Mouse (Mus musculus): ENCODE measurements around the gene Ap3d1.

Gene Ap3d1

DNA sequence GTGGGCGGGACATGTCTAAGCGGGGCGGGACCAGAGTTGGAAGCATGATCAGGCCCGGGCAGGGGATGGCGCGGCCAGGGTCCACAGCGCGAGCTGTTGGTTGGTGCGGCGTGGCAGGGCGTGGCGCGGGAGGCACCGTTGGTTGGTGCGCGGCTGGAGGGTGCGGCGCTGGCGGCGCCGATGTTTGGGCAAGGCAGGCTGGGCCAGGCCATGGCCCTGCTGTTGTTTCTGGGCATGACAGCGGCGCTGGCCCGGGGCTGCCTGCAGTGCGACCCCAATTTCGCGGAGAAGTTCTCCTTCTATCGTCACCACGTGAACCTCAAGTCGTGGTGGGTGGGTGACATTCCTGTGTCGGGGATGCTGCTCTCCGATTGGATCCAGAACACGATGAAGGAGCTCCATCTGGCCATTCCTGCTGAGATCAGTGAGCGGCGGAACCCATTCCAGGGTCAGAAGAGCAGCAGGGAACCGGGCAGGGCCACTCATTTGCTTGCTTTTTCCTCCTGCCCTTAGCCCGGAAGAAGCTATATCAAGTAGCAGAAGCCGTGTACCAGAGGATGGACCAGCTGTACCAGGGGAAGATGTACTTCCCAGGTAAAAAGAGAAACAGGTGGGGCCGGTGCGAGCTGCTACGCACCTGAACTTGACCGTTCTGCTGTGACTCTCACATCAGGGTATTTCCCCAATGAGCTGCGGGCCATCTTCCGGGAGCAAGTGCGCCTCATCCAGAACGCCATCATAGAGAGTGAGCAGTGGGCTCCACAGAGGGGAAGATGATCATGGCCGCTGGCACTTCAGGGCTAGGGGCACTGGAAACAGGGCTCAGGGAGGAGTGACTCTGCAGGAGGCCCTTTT is 39.3 kb downstream of the Ap3d1 start:
- peak; percentile 98 for DNase-seq

DNA sequence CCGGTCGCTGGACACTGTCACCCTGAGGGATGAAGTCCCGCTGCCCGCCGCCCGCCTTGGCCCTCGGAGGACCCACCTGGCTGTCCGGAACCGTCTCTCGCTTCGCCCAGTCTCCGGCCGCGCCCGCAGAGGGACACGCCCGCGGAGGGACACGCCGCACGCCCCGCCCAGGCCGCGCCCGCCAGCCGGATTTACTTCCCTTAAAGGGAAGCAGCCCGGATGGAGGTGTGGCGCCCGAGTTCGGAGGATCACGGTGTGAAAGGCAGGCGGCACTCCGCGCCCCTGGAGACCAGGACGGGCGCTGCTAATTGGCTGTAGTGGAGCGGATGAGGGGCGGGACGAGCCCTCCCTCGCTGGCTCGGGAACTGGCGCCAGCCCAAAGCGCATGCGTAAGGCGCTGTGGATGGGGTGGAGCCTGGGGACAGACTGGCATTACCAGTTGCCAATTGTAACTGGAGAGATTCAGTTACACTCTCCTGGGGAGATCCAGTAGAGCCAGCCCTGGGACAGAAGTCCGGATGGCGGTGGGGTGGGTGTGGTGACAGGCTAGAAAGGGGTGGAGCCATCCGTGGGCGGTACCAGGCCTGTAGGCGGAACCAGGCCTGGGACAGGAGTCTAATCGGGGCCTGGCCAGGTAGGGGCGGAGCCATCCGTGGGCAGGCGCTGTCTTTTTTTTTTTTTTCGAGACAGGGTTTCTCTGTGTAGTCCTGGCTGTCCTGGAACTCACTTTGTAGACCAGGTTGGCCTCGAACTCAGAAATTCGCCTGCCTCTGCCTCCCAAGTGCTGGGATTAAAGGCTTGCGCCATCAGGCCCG is 40.1 kb downstream of the Ap3d1 start, which contains the start of the genes Mob3a and Izumo4:
Gene Mob3a, minus strand, starts transcription at position 257 of the 815 bp plus-strand sequence.
Gene Izumo4, plus strand, starts transcription at position 464 of the 815 bp plus-strand sequence.
- peak; percentile 99 for DNase-seq

DNA sequence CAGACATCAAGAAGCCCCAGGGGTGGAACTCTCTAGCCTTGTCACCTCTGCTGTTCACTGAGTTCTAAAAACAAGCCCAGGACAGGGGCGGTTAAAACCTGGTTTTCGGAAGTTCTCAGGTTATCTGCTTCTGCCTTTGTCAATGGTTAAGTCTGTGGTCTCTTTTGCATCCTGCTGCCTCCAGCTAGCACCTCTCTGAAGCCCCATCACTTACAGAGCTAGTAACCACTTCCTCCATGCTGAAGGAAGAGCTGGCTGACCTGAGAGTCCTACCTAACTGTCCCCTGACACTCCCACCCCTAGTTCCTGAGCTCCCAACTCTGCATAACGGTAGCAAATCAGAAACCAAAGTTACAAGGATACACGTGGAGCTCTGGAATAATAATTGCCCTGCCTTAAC is 41.3 kb downstream of the Ap3d1 start:
- no peak for DNase-seq

DNA sequence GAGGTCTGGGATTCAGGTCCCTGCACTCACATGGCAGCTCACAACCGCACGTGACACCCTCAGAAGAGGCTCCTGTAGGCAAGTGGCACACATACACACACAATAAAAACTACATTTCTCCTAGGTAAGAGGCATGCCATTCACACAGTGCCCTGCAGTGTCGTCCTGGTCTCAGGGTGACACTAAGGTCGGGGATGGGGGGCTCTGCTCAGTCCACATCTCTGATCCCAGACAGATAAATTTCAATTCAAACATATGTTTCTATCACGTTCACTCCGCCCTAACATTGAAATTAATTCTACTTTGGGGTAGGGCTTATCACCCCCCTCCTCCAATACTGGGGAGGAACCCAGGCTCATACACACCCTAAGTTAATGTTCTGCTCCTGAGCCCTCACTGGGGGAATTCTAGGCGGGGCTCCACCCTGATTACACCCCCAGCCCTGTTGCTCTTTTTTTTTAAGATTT is 42.0 kb downstream of the Ap3d1 start:
- DNase-seq = no peak

DNA sequence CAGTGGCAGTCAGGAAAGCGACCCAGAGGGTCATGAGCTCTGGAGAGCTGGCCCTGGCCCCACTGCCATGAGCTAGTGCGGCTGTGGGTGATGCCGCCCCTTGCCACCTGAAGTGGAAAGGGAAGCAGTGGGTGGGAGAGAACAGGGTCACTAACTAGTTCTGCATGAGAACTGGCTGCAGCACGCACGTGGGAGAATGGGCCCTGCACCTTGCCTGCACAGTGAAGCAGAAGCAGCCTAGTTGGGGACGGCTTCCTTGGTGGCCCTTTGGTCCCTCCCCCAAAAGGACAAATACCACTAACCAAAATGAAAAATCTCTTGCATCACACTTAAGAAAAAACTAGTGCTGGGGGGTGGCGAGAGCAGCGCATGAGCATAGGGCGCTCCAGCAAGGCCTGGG is 43.5 kb downstream of the Ap3d1 start:
- DNase-seq = no peak

DNA sequence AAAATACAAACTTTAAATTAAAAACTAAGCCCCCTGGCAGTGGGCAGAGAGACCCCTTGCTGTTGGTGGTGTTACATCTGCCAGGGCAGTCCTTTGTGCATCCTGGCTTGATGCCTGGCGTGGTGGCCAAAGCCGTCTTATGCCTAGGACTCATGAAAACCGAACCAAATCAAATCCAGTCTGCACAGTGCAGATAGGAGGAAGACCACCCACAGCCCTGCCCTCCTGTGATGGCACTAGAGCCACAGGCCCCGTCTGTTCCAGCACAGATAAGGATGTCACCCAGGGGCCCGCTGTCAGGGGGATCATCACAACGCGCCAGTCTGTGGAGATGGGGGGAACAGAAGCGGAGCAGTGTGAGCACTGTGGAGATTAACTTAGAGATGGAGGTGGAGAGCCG is 44.3 kb downstream of the Ap3d1 start:
- no peak for DNase-seq

DNA sequence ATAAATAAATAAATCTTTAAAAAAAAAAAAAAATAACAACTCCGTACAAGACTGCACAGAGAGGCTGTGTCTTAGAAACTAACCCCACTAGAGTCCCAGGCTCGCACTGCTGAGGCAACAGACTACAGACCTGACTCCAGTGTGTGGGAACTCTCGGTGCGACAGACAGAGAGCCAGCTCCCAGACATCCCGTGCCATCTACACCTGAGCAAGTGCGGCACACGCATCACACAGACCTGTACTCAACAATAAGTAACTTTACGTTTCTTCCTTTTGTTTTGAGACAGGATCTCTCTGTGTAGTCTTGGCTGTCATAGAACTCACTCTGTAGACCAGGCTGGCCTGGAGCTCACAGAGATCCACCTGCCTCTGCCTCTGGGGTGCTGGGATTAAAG is 44.7 kb downstream of the Ap3d1 start:
- DNase-seq = no peak

DNA sequence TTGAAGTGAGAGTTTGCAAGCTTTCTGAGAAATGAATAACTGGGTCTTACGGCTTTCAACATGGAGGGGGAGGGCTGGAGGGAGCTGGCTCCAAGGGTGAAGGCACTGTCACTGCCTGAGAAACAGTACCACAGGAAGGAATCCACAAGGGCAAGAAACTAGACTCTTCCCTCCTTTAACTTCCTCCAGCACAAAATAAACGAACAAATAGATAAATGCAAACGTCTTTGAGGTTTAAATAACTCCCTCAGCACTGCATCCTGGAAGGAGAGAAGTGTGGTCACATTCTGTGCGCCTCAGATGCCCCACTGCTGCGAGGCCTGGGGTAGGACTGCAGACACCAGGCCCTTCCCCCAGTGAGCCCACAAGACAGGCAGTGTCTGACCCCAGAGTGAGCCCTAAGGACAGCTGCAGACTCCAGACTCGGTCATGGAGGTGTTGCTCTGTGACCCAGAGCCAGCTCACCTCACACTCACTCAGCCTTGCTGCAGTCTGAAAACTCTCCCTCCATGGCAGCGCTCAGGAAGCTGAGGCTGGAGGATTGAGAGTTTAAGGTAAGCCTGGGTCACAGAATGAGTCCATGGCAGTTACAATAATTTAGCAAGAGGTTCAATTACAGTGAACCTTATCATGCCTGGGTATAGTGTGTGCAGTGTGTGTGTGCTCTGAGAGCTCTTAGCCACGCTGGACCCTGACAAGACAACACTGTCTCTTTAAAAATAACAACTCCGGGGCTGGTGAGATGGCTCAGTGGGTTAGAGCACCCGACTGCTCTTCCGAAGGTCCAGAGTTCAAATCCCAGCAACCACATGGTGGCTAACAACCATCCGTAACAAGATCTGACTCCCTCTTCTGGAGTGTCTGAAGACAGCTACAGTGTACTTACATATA is 45.3 kb downstream of the Ap3d1 start:
- DNase-seq = no peak

DNA sequence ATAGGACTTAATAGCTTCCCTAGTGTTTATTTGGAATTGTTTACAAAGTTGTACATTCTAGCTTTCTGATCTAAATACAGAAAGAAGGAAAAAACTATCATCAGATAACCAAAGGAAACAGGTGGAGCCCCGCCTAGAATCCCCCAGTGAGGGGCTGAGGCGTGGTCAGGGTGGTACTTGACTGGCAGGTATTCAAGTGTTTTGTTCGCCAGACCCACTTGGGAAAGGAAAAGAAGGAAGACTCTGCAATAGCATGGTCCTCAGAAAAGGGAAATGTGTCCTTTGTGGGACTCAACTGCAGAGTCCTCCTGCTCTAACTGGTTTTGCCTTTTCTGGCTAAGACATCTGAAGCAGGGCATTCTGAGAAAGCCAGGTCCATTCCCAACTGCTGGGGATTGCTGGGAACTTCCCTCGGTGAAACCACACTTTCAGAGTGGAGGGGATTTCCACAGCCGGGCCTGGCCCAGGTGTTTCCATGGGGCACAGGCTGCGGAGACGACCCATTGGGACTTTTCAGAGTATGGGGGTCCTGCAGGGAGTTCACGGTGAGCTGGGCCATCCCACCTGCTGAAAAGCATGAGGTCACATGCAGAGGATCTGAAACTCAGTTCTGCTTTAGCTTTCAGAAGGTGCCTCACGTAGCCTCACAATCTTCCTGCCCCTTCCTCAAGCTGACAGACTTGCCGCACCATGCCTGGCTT is 46.1 kb downstream of the Ap3d1 start:
- no peak for DNase-seq

DNA sequence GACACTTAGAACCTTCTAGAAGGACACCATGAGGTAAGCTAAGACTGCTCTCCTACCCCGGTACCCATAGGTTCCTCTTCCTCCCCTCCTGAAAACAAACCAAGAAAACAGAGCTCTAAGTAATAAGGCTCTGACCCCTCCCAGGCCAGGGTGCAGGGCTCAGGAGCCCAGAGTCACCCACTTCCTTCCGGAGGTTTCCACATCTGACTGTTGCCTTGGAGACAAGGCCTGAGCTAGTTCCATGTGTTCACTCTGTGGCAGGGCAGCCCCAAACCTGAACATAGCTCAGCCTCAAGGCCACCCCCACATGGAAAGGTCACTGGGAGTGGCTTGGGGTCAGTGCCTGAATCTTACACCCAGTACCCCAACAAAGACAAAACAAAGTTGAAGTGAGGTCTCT is 46.9 kb downstream of the Ap3d1 start:
- DNase-seq = peak; percentile 61

DNA sequence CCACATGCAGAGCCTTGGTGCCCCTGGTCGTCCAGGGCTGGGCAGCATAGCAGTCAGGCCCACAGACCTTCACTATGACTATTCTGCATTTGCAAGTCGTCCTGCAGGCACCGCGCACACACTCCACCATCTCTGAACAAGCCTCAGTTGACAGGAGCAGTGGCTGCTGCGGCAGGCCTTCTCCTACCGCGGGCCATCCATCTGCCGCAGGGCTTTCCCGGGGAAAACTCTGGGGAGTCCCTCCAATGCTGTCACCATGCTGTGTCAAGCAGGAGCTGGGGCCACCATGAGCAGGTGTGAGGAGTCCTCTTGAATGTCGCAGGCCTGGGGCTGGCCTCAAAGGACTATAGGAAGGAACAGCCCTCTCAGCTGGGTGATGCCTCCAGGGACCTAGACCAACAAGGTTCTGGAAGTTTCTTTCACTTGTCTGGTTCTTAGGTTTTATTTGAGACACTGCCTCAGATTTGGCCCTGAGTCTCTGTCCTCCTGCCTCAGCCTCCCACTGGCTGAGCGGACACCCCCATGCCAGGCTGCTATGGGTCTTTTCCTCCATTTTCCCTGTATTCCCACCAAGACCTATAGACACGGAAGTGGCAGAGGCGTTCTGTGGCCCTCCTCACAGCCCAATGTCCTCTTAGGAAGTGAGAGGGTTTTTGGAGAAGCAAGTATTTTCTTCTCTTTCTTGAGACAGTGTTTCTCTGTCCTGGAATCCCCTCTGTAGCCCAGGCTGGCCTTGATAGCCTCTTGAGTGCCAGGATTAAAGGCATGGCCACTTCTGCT is 47.7 kb downstream of the Ap3d1 start:
- no peak for DNase-seq

DNA sequence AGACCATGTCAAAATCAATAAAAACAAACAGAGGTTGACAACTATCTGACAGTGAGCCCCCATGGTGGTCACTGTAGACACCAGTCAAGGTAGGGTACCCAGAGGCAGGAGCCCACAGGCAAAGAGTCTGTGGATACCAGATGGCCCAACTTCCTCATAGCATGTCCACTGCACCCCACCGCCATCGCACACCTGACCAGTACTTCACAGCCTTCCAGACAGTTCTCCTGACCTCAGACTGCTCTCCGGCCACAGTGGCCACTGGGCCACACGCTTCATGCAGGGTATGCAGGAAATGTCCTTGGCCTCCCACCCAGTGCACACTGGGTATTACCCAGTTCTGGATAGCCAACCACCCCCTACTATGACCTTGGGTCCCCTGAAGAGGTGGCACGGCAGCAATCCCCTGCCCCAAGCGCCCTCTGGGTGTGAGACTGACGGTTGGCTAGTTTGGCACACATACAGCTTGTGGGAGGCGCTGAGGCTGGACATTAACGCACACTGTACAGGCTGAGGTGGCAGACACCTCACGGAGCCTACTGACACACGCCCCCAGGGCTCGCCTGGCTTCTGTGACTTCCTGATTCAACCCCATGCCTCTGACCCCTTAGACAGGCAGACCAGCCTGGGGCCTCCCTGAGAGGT is 48.5 kb downstream of the Ap3d1 start:
- DNase-seq = peak; percentile 52

DNA sequence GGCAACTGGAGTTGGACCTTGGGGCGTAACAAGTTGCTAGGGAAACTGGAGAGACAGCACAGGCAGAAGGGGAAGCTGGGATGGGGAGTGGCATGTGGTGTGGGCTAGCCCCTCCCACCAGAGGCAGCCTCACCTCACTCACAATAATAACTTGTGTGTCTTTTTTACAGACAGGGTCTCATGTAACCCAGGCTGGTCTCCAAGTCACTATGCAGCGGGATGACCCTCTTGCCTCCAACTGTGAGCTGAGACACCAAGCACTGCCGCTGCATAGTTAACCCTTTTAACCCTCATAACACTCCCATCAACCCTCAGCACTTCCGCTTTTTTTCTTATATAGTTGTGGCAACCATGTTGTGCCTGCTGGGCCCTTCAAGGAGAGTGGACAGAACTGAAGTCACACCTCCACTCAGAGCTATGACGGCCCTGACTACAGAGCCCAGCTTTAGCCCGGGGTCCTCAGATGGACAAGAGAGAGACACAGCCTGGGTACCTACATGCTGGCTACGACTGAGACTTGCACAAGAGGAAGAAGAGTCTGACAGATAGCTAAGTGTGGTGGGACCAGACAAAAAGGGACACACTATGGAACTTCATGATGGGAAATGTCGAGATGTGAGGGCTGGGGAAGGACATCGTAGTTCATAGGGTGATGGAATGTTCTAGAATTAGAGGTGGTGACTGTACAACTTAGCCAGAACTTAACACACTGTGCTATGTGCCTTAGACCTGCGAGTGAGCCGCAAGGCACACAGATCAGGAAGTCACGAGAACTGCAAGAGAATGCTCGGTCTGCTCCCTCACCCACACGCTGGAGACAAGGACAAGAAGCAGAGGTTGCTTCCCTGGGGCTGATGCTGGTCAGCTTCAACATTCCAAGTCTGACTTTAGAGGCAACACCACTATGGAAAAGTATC is 49.6 kb downstream of the Ap3d1 start:
- DNase-seq = no peak

DNA sequence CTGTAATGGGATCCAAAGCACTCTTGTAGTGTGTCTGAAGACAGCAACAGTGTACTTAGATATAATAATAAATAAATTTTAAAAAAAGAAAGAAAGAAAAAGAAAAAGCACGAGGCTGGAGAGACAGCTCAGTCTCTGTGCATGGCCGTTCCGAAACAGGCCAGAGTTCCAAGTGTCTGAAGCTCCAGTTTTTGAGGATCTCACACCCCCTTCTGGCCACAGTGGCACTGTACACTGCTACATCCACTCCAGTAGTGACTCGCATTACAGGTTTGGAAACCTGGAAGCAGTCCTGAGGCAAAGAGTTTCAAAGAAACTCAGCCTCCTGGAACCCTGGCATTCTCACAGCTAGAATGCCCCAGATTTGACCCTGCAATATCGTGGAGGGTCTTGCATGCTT is 54.2 kb downstream of the Ap3d1 start:
- peak; percentile 88 for DNase-seq

DNA sequence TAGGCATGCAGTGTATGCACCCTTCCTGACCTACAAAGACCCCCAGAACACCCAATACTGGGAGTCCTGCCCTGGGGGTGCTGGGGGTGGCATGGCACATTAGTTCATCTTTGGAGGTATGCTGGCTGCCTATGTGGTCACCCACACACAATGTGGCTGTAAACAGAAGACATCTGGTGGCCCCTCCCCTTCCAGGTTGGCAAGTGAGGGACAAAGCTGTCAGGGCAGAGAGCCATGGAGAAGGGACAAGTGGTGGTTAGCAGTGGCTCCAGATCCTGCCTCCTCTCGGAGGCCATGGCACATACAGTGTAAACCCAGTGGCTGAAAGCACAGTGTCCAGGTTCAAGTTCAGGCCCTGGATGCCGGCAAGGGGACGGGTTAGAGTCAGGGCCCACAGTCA is 55.4 kb downstream of the Ap3d1 start:
- no peak for DNase-seq

DNA sequence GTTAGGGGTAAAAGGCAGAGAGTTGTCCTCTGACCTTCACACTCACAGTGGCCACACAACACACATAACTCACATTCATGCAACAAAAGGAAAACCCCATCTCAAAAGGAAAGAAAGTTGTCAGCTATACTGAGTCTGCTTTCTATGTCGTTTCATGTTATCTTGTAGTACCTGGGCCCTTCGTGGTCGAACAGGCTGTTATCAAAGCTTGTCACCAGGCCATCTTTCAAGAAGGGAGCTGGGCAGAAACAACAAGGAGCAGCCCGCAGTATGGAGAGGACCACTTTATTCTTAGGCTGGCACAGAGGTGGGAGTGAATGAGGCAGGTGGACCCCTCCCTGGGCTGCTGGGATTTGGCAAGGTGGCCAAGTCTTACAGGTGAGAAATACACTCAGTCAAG is 57.1 kb downstream of the Ap3d1 start:
- DNase-seq = no peak

DNA sequence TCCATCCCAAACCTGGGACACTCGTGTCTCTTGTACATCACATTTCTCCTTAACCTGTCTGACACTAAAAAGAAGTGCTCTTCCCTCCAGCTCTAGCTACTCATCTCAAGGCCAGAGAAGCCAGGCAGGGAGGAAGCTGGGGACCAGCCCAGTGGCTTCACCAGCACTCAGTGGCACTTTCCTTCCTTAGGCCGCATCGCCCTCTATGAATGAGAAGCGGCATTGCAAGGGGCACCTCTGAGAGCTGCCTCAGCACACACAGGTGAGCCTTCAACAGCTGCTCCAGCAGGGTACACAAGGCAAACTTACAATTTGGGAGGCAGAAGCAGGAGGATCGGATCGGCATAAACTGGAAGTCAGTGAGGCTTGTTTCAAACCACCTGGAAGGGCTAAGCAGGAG is 57.9 kb downstream of the Ap3d1 start:
- DNase-seq = peak; percentile 86

DNA sequence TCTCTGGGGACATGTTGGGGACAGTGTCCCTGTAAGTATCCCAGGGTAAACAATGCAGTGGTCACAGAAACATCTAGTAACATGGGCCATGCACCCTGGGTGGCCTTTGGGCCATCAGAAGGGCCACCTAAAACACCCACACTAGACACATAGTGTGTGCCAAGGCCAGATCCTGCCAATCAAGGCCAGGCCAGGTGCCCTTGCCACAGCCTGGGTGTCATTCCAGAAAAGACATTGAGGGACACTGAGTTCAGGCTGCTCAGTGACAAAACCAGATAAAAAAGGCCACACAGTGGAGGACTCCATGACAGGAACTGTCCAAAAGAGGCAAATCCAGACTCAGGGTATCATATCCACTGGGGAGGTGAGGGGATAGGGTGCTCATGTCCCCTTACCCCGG is 58.4 kb downstream of the Ap3d1 start:
- no peak for DNase-seq

DNA sequence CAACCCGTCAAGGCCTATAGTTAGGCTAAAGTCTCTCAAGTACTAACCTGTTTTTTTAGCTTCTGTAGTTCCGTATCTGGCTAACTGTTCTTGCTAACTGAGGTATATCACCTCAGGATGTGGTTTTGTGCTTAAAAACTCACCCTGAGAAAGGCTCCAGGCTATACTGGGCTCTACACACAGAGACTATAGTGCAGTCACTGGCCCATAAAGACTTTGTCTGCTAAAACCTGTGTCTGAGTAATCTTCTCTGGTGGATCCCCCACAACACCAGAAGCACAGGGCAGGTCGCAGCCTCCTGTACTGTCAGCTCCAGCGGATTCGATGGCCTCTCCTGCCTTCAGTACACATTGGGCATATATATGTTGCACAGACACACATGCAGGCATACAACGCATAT is 60.1 kb downstream of the Ap3d1 start:
- no peak for DNase-seq

DNA sequence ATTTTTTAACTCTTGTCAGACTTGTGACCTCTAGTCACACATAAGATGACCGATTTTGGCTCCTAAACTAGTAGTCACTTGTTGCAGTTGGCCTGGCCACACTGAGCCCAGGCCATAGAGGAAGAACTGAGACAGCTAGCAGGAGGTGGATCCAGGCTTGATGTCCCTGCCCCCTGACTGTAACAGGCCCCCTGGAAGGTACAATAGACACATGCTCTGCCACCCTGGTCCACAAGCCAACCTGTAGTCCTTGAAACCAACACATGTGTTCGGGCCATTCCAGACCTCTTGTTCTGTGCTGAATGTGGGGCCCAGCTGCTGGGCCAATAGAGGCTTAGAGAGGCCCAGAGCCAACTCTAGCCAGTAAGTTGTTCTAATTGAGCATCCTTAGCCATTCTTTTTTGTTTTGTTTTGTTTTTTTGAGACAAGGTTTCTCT is 61.8 kb downstream of the Ap3d1 start:
- no peak for DNase-seq
